Mouse (Mus musculus): ENCODE data around the gene Cmklr1.

The Cmklr1 gene

GRCm38 (mm10) chr5:113650035-113650865, at the start of gene Cmklr1:
TSS of gene Cmklr1 (minus strand) at chr5:113650426.
- no peak for DNase-seq (ENCODE audit: extremely low read depth, low read depth)

GRCm38 (mm10) chr5:113694415-113694814, 44.2 kb upstream of the Cmklr1 start:
- no peak for DNase-seq (ENCODE audit: extremely low read depth, low read depth)

GRCm38 (mm10) chr5:113694000-113694399, 43.8 kb upstream of the Cmklr1 start:
- DNase-seq (ENCODE audit: extremely low read depth, low read depth), result no peak

GRCm38 (mm10) chr5:113693196-113693755, 43.0 kb upstream of the Cmklr1 start:
- DNase-seq (ENCODE audit: extremely low read depth, low read depth), result no peak

GRCm38 (mm10) chr5:113690866-113691265, 40.6 kb upstream of the Cmklr1 start:
- no peak for DNase-seq (ENCODE audit: extremely low read depth, low read depth)

- DNase-seq (ENCODE audit: extremely low read depth, low read depth), result no peak
Observed at GRCm38 (mm10) chr5:113690069-113690548, 39.9 kb upstream of the Cmklr1 start.

GRCm38 (mm10) chr5:113687514-113687913, 37.3 kb upstream of the Cmklr1 start:
- DNase-seq (ENCODE audit: extremely low read depth, low read depth), result no peak

- no peak for DNase-seq (ENCODE audit: extremely low read depth, low read depth)
Observed at GRCm38 (mm10) chr5:113685471-113685870, 35.2 kb upstream of the Cmklr1 start.

- no peak for DNase-seq (ENCODE audit: extremely low read depth, low read depth)
Observed at GRCm38 (mm10) chr5:113683246-113683645, 33.0 kb upstream of the Cmklr1 start.

- no peak for DNase-seq (ENCODE audit: extremely low read depth, low read depth)
Observed at GRCm38 (mm10) chr5:113682472-113682871, 32.2 kb upstream of the Cmklr1 start.

- DNase-seq (ENCODE audit: extremely low read depth, low read depth), result no peak
Observed at GRCm38 (mm10) chr5:113681219-113681618, 31.0 kb upstream of the Cmklr1 start.

- no peak for DNase-seq (ENCODE audit: extremely low read depth, low read depth)
Observed at GRCm38 (mm10) chr5:113679509-113679908, 29.3 kb upstream of the Cmklr1 start.

- DNase-seq (ENCODE audit: extremely low read depth, low read depth), result no peak
Observed at GRCm38 (mm10) chr5:113678743-113679452, 28.7 kb upstream of the Cmklr1 start.

- DNase-seq (ENCODE audit: extremely low read depth, low read depth), result no peak
Observed at GRCm38 (mm10) chr5:113677541-113677940, 27.3 kb upstream of the Cmklr1 start.

GRCm38 (mm10) chr5:113674851-113675250, 24.6 kb upstream of the Cmklr1 start:
- no peak for DNase-seq (ENCODE audit: extremely low read depth, low read depth)

GRCm38 (mm10) chr5:113672456-113672855, 22.2 kb upstream of the Cmklr1 start:
- DNase-seq (ENCODE audit: extremely low read depth, low read depth), result no peak

- DNase-seq (ENCODE audit: extremely low read depth, low read depth), result no peak
Observed at GRCm38 (mm10) chr5:113670597-113670996, 20.4 kb upstream of the Cmklr1 start.

GRCm38 (mm10) chr5:113670110-113670509, 19.9 kb upstream of the Cmklr1 start:
- DNase-seq (ENCODE audit: extremely low read depth, low read depth), result no peak

GRCm38 (mm10) chr5:113664629-113665195, 14.5 kb upstream of the Cmklr1 start:
- no peak for DNase-seq (ENCODE audit: extremely low read depth, low read depth)

- DNase-seq (ENCODE audit: extremely low read depth, low read depth), result no peak
Observed at GRCm38 (mm10) chr5:113664127-113664526, 13.9 kb upstream of the Cmklr1 start.

GRCm38 (mm10) chr5:113660872-113661271, 10.6 kb upstream of the Cmklr1 start:
- DNase-seq (ENCODE audit: extremely low read depth, low read depth), result no peak

- DNase-seq (ENCODE audit: extremely low read depth, low read depth), result no peak
Observed at GRCm38 (mm10) chr5:113654821-113655220, 4.6 kb upstream of the Cmklr1 start.

Data from MEL-GATA-1-ER (cell line).